Mouse (Mus musculus) liver, embryonic 15.5 days (tissue): Measurements from ENCODE around the gene Mrpl21. TPM values are rescaled to one million over a fixed set of nuclear protein-coding genes. Genes with fewer than 3 reads are reported as not detected.

Experiments used
- ATAC-seq: fragments of 200-750 bp; cut with Nextera tagmentation; 2 replicates; pipeline ENCODE4 v1.8.0; 2017; ENCODE audit warnings: moderate number of reproducible peaks, mild to moderate bottlenecking, moderate library complexity; ENCODE audit not compliant: insufficient read depth
- H3K27ac ChIP-seq: fragments of 300-500 bp; sonication (generic); replicated peaks from 2 replicates; pipeline ENCODE4 v1.5.1; 2015; ENCODE audit warnings: mild to moderate bottlenecking, inconsistent platforms
- H3K27me3 ChIP-seq: fragments of 300-500 bp; sonication (generic); 2 replicates; pipeline ENCODE4 v1.6.1; 2015; ENCODE audit warnings: mild to moderate bottlenecking, inconsistent platforms
- H3K36me3 ChIP-seq: fragments of 300-500 bp; sonication (generic); replicated peaks from 2 replicates; pipeline ENCODE4 v1.6.1; 2015; ENCODE audit warnings: moderate library complexity, mild to moderate bottlenecking, inconsistent platforms
- H3K4me1 ChIP-seq: fragments of 300-500 bp; sonication (generic); replicated peaks from 2 replicates; pipeline ENCODE4 v1.6.1; 2015; ENCODE audit warnings: inconsistent platforms
- H3K4me2 ChIP-seq: fragments of 300-500 bp; sonication (generic); 2 replicates; pipeline ENCODE4 v1.6.1; 2015; ENCODE audit warnings: moderate library complexity, mild to moderate bottlenecking, inconsistent platforms
- H3K4me3 ChIP-seq: fragments of 300-500 bp; sonication (generic); replicated peaks from 2 replicates; pipeline ENCODE4 v1.5.1; 2015; ENCODE audit warnings: mild to moderate bottlenecking, inconsistent platforms
- H3K9ac ChIP-seq: fragments of 300-500 bp; sonication (generic); 2 replicates; pipeline ENCODE4 v1.6.1; 2015; ENCODE audit warnings: moderate library complexity, mild to moderate bottlenecking, inconsistent platforms
- H3K9me3 ChIP-seq: fragments of 300-500 bp; sonication (generic); replicated peaks from 2 replicates; pipeline ENCODE4 v1.6.1; 2016; ENCODE audit warnings: inconsistent platforms
- WGBS: fragments of 180-500 bp; shearing (Covaris S2); methylation state at CpG from one replicate; pipeline ENCODE4 v1.1.7; 2015; ENCODE audit warnings: mixed read lengths; ENCODE audit not compliant: insufficient replicate concordance; 5-methylcytosine and 5-hydroxymethylcytosine counted together
- polyA plus RNA-seq: library from polyadenylated mRNA; unstranded; fragments of >200 nt; fragmentation: Nextera tagmentation; extraction: Ambion mirVana; gene quantifications from 2 replicates; pipeline ENCODE4 v1.2.1, GENCODE M21; 2015

The Mrpl21 gene
- polyA plus RNA-seq, 1 experiment from 2014 or later = 52.7 TPM

- Histone ChIP-seq H3K4me3 (peak overlapping the region; percentile 63), H3K27me3 (no peaks in the 10 kb centered on the region), H3K4me1 (peaks cover 85% of the 10 kb centered on the region), H3K36me3 (no peaks in the 10 kb centered on the region), H3K27ac (peak overlapping the region; percentile 82; the same call in 1 of the 2 replicates), H3K4me2 (peak overlapping the region; percentile 95), H3K9me3 (no peaks in the 10 kb centered on the region), H3K9ac (peak overlapping the region; percentile 62)
- no peak for ATAC-seq
- WGBS = 2% methylated on average over 17 of the region's 17 CpGs
Observed at GRCm38 (mm10) chr19:3324271-3324811, 41.6 kb downstream of the Mrpl21 start.

DNA sequence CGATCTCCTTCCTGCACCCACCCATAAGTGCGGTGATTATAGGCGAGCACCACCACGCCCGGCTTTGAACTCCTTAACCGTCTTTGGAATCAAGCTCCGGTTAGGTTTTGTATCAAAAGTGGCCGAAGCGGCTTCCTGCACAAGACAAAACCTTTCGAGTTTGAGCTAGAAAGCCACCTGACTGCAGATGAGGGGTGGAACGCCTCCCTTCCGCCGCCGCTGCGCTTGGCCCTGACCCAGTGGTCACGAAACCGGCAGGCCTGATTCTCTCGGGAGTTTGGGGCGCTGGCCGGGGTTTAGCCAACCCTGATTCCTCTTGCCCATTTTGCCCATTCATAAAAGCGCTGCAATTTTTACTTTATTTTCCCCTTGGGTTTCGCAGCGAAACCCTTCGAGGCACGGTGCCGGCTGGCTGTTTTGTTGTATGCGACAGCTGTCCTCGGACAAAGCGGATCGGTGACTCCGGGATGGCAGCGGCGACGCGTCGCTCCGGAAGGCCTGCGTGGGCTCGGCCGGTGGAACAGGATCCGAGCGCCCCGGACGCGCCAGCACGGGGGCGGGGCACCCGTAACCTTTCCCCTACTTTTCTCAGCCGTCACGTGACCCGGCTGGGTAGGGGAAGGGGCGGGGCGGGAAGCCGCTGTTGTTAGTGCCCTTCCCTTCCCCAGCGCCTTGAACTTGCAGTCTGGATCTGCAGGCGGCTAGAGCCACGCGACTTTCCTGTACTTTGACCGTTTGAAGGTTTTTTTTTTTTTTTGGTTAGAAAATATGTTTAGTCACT lies 42.4 kb downstream of the Mrpl21 start:
- ATAC-seq = peak; percentile 43
- H3K36me3 ChIP-seq = no peaks in the 10 kb centered on the region
- H3K9ac ChIP-seq = peak overlapping the region; percentile 62
- H3K27ac ChIP-seq = peak overlapping the region; percentile 82
- no peaks in the 10 kb centered on the region for H3K27me3 ChIP-seq
- no peaks in the 10 kb centered on the region for H3K9me3 ChIP-seq
- peak overlapping the region; percentile 63 for H3K4me3 ChIP-seq
- H3K4me2 ChIP-seq = peak overlapping the region; percentile 95
- under 1% methylated on average over 59 of the region's 59 CpGs for WGBS
- peaks cover 79% of the 10 kb centered on the region for H3K4me1 ChIP-seq

- Histone ChIP-seq H3K36me3 (no peaks in the 10 kb centered on the region), H3K4me3 (peak overlapping the region; percentile 63), H3K27me3 (no peaks in the 10 kb centered on the region), H3K27ac (peak overlapping the region; percentile 72), H3K4me2 (peak overlapping the region; percentile 95), H3K9ac (peak overlapping the region; percentile 39; the same call in 1 of the 2 replicates), H3K9me3 (no peaks in the 10 kb centered on the region), H3K4me1 (peaks cover 71% of the 10 kb centered on the region)
- WGBS = 43% methylated on average over 15 of the region's 15 CpGs
- ATAC-seq = no peak
Observed at GRCm38 (mm10) chr19:3325771-3326478, 43.2 kb downstream of the Mrpl21 start.

- Histone ChIP-seq H3K4me3 (no peak overlapping the region), H3K4me2 (peak overlapping the region; percentile 95), H3K4me1 (peaks cover 67% of the 10 kb centered on the region), H3K27me3 (no peaks in the 10 kb centered on the region), H3K27ac (0 out of 2 replicates have a peak overlapping the region, but pooled peaks have one; percentile 72), H3K9ac (no peak overlapping the region), H3K9me3 (no peaks in the 10 kb centered on the region), H3K36me3 (no peaks in the 10 kb centered on the region)
- WGBS = 75% methylated on average over 12 of the region's 12 CpGs
- ATAC-seq = no peak
Observed at GRCm38 (mm10) chr19:3326479-3327047, 43.9 kb downstream of the Mrpl21 start.

DNA sequence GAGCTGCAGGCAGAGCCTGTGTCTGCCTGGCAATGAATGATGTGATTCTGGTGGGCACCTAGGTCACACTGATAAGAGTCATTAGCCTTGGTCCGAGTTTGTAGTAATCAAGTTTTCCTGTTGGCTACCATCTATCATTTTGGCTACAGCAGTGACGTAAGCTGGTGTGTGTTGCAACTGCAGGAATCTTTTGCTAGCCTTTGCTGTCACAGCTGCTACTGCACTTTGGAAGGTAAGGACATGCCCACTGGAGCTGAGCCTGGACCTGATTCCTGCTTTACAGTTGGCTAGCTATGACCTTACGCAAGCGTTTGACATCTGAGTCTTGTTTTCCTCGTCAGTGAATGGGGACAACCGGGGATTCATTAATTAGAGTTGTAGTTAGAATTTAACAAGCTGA lies 50.5 kb downstream of the Mrpl21 start:
- no peak; the same call in 1 of the 2 replicates for ATAC-seq
- peaks cover 41% of the 10 kb centered on the region for H3K4me1 ChIP-seq
- WGBS = 53% methylated on average over 6 of the region's 6 CpGs

GRCm38 (mm10) chr19:3333694-3334515 lies 51.2 kb downstream of the Mrpl21 start:
- Histone ChIP-seq H3K27ac (peak overlapping the region; percentile 64), H3K4me2 (peak overlapping the region; percentile 35), H3K4me1 (peaks cover 34% of the 10 kb centered on the region), H3K9me3 (no peaks in the 10 kb centered on the region), H3K27me3 (no peaks in the 10 kb centered on the region), H3K4me3 (no peak overlapping the region), H3K36me3 (no peaks in the 10 kb centered on the region), H3K9ac (no peak overlapping the region)
- WGBS = 51% methylated on average over 17 of the region's 17 CpGs
- peak; percentile 53 for ATAC-seq

More for the DNA sequence above, 50.5 kb downstream of the Mrpl21 start:
- no peak overlapping the region for H3K4me3 ChIP-seq
- H3K27me3 ChIP-seq = no peaks in the 10 kb centered on the region
- H3K4me2 ChIP-seq = no peak overlapping the region
- peak overlapping the region; percentile 64; the same call in 1 of the 2 replicates for H3K27ac ChIP-seq
- no peaks in the 10 kb centered on the region for H3K36me3 ChIP-seq
- H3K9ac ChIP-seq = no peak overlapping the region
- no peaks in the 10 kb centered on the region for H3K9me3 ChIP-seq

GRCm38 (mm10) chr19:3334550-3334949 lies 51.8 kb downstream of the Mrpl21 start:
- H3K36me3 ChIP-seq = no peaks in the 10 kb centered on the region
- no peak overlapping the region for H3K4me3 ChIP-seq
- H3K4me1 ChIP-seq = peaks cover 32% of the 10 kb centered on the region
- H3K27me3 ChIP-seq = no peaks in the 10 kb centered on the region
- ATAC-seq = peak; percentile 68
- H3K27ac ChIP-seq = peak overlapping the region; percentile 64
- H3K9me3 ChIP-seq = no peaks in the 10 kb centered on the region
- WGBS = 28% methylated on average over 4 of the region's 4 CpGs
- peak overlapping the region; percentile 35 for H3K4me2 ChIP-seq
- no peak overlapping the region for H3K9ac ChIP-seq

- Histone ChIP-seq H3K4me3 (no peak overlapping the region), H3K4me2 (no peak overlapping the region), H3K27me3 (no peaks in the 10 kb centered on the region), H3K4me1 (peaks cover 32% of the 10 kb centered on the region), H3K36me3 (no peaks in the 10 kb centered on the region), H3K9ac (no peak overlapping the region), H3K27ac (no peak overlapping the region), H3K9me3 (no peaks in the 10 kb centered on the region)
- no peak for ATAC-seq
- 63% methylated on average over 1 of the region's 1 CpGs for WGBS
Observed at GRCm38 (mm10) chr19:3335917-3336316, 53.2 kb downstream of the Mrpl21 start.

DNA sequence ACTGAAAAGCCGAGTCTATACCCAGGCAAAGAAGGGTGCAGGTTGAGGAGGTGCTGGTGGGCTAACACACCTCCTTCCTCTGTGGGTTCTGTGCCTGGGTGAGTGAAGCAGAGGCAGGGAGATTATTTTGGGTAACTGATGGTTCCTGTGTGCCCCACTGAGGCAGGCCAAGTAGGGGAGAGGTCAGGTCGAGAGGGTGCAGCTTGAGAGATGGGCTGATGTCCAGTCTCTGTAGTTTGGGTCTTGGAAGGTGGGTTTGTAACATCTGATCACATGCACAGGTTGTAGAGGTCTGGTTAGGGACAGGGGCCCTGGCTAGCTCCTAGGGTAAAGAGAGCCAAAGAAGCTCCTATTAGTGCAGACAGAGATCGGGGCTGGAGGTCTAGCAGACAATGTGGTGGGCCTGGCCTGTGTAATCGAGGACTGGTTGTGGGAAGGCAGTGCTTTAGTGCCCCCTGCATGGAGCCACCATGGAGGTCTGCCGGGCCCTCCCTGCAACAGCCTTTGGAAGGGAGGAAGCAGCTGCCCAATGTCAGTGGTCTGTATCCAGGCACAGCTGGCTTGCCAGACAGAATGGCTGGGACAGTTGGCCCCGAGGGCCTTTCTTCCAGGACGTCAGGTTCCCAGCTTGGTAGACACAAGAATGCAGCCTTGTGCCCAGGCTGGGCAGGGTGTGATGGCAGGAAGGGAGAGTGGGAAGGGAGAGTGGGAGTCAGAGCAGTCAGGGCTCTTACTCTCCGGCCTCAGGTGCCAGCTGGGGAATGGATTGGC lies 54.0 kb downstream of the Mrpl21 start:
- Histone ChIP-seq H3K9ac (no peak overlapping the region), H3K4me1 (peaks cover 32% of the 10 kb centered on the region), H3K27me3 (no peaks in the 10 kb centered on the region), H3K9me3 (no peaks in the 10 kb centered on the region), H3K27ac (no peak overlapping the region), H3K4me3 (no peak overlapping the region), H3K4me2 (no peak overlapping the region), H3K36me3 (no peaks in the 10 kb centered on the region)
- 62% methylated on average over 8 of the region's 8 CpGs for WGBS
- ATAC-seq = no peak

DNA sequence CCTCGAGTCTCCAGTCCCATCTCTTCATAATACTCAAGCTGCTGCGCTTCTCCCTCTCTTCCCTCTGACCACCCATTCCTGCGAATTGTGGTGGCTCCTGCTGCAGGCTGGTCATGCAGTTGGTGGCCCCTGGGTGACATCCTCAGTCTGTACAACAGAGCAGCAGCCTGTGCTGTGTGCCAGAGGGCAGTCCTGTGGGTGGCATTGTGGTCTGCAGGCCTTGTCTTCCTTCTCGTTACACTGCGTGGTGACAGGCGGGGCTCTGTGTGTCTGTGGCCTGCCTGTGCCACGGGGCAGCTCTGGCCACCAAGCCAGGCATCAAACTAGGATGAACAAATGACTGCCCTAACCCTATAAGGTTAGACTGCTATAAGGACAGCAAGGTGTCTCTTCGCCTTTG lies 56.5 kb downstream of the Mrpl21 start:
- Histone ChIP-seq H3K4me3 (no peak overlapping the region), H3K9me3 (no peaks in the 10 kb centered on the region), H3K27me3 (no peaks in the 10 kb centered on the region), H3K4me2 (no peak overlapping the region), H3K4me1 (peaks cover 19% of the 10 kb centered on the region), H3K9ac (no peak overlapping the region), H3K36me3 (no peaks in the 10 kb centered on the region), H3K27ac (no peak overlapping the region)
- ATAC-seq = no peak
- 64% methylated on average over 8 of the region's 8 CpGs for WGBS
